Mouse (Mus musculus) gastrocnemius, adult 8-10 months (tissue): Measurements from ENCODE around the gene Palm3. TPM values are rescaled to one million over a fixed set of nuclear protein-coding genes. Genes with fewer than 3 reads are reported as not detected.

ENCODE experiments used
- DNase-seq, 2 experiments: peaks; one replicate each; pipeline ENCODE4 v3.0.0; 2022; ENCODE audit warnings: low spot score in 2 of 2
- total RNA-seq, 4 experiments: library from RNA; stranded (reverse); gene quantifications; 2 replicates each; pipeline ENCODE4 v1.2.4; 2022

Gene Palm3
- total RNA-seq, 4 experiments from 2014 or later = 0.11 to 0.16 TPM; not detected in 2

DNA sequence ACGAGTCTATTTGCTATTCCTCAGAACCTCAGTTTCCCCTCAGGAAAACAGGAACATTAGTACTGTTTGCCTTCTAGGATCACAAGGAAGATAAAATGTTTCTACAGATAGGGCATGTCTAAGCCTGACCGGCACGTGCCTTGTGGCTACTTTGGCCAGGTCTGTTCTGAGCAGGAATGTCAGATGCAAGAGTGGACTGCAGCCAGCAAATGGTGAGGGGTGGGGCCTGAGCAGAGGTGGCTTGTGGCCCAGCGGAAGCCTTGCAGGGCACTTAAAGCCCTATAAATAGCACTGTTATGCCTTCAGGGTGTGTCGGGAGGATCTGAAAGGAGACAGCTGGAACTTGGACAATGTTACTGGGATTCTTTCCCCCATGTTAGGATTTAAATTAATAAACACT lies 1.8 kb downstream of the Palm3 start:
- peak; percentile 54 to 72 for DNase-seq

DNA sequence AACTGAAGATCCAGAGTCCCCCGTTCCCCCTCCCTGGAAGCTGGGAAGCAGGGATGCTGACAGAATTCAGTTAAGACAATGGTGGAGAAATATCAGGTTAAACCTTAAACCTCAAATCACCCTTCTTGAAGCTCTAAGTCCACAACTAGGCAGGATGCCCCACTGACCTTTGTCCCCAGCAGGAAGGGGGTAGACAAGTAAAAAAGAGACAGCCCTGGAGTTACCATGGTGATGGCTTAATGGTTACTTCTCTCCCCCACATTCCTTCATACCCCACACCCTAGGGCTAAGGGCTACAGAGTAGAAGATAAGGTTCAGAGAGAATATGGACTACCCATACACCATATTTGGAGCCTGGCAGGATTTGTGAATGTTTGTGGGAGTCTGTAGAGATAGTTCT lies 2.4 kb downstream of the Palm3 start:
- DNase-seq = no peak

DNA sequence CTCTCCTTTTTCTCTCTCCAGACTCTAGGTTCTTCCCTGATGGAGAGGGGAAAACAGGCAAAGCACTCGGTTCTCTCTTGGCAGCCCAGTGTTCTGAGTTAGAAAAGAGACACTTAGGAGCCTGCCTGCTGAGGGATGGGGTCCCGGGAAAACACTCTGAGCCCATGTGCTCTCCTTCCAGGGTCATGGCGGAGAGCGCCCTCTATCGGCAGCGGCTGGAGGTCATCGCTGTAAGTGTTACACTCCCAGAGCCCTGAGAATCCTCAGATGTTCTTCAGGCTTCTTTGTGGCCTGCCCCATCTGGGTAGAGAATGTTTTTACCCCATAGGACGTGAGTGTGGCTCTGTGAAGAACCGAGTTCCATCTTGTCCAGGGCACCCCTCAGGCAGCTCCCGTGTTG lies 2.9 kb downstream of the Palm3 start:
- no peak for DNase-seq

DNA sequence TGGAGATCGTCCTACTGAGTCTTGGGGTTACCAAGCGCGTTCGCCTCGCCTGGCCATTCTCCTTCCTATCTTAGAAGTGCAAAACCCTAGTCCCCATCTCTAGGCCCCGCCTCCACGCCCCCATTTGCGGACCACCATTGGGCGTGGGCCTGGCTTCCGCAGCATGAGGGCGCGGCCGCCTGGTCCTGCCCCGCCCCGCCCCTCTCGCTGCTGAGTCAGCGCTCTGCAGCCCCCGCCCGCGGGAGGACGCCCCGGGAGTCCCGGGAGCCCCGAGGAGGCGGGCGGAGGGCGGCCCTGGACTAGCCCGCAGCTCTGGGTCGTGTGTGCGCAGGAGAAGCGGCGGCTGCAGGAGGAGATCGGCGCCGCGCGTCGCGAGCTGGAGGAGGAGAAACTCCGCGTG lies 4.6 kb downstream of the Palm3 start:
- DNase-seq = no peak

DNA sequence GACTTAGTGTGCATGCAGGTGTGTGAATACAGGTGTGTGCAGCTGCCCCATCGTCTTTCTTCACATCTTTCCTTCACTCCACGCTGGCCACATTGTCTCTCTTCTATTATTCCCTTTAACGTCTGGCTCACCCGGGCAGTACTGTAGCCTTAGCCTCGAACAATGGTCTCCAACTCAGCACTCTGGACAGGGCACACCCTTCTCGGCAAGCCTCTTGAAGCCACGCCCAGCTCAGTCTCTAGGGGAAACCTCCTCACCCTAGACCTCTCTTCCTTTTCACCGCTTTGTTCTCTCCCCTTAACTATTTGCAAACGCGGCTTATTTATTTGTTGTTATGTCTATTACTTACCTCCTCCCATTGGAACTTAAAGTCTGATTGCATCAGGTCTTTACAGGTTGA lies 6.2 kb downstream of the Palm3 start:
- DNase-seq = no peak

DNA sequence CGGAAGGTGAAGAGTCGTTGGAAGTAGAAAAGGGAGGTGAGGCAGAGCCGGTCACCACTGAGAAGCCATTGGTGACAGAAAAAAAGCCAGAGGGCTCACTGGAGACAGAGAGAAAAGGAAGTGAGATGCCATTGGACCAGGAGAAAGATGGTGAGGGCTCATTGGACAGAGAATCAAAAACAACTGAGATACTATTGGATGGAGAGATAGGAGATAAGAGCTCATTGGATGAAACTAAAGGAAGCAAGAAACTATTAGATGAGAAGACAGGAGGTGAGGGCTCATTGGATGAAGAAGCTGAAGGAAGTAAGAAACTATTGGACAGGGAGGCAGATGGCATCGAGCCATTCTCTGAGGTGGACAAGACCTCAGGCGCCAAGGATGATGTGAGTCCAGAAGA lies 8.0 kb downstream of the Palm3 start:
- no peak for DNase-seq

DNA sequence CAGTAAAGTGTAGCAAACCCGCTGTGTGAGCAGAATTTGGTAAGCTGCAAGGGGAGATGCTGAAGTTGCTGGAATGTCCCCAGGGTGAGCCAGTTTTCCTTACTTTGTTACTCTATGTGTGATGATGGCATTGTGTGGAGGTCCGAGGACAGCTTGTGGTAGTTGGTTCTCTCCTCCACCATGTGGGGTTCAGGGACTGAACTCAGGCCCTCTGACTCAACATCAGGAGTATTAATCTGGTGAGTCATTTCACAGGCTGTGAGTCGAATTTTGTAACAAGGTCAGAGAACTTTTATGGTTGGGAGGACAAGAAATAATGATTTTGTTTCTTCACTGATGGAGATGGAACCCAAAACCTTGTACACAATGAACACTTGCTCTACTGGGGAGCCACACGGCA lies 11.5 kb downstream of the Palm3 start:
- DNase-seq = no peak

DNA sequence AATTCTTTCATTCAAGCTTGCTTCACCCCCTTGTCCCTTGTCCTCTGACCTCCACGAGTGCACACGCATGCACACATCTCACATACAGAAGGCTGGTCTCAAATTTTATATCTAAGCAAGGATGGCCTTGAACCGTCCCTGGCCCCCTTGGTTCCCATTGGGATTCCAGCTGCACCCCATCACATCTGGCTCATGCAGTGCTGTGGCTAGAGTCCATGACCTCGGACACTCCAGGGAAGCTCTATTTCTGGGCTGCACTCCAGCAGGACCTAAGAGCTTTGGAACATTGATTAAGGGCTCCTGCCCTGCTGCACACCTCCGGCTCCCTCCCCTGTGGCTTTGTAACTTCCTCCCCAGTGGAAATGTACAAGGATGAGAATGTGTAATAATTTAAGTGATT lies 16.7 kb downstream of the Palm3 start:
- DNase-seq = peak in 1 of 2 experiments; percentile 37

DNA sequence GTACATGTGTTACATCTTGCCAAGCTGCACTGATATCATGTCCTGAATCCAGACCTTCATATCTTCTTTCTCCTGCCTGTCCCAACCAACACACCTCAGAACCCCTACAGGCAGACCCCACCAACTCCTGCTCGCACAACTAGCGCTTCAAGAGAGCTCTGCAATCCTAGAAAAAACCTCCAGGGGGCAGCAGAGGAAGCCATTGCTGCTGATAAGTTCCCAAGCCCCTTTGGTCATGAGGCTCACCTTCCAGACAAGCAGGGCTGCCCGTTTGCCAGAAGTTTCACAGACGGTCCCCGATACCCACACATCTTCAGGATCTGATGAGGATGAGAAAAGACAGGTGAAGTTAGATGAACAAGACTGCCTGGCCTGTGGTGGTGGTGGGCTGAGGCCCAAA lies 17.8 kb downstream of the Palm3 start:
- DNase-seq = peak; percentile 60 to 69

DNA sequence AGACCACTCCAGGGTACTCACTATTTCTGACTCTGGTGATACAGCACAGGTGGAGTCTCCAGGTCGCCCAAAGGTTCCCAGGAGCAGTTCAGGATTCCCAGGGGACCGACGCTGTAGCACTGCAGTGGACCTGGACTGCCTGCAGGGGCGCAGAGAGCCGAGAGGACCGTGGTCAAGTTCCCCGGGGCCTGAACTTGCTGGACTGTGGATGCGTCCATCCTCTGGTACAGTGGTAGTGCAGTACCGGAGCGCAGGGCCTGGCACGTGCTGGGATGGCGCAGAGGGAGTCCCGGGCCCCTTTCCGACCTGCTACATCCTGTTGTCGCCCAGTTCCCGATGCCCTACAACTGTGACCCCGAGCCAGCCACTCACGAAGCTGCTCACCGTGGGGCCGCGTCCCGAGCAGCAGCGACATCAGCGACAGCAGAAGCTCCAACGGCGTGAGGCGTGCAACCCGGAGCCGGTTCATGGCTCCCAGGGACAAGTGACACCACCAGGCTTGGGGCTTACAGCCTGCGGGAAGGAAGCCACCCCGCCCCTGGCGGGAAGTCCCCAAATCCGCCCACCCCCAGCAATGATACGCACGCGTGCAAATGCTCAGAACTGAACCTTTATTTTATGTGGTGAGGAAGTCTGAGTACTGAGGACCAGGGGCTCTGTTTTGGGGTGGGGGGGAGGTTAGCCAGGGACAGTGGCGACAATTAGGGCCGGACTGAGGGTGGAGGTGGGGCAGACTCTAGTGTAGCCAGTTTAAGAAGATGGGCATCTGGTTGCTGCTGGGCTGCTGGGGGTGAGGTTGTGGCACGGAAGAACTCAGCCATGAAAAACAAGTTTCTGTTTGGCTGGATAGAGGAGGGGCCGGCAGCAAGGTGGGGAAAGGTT lies 21.0 kb downstream of the Palm3 start, which contains the start of gene Il27ra:
Gene Il27ra (minus strand): TSS at position 524 of the 882 bp plus-strand sequence.
- peak; percentile 41 to 51 for DNase-seq

DNA sequence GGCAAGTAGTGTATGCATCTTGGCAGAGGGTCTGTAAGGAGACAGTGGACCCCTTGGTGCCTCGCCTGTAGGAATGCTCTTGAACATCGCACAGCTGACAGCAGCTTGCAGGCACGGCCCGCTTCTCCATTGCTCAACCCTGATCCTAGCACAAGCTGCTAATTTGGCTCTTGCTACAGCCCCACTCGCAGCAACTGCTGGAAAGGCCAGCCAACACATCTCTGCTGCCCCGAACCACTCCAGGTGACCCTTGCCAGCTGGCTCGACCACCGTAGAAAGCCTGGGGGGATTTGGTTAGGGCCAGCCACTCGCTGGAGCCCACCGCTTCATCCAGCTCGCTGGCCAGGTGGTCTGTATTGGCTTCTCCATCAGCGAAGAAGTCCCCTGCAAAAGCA lies 21.7 kb downstream of the Palm3 start:
- no peak for DNase-seq

DNA sequence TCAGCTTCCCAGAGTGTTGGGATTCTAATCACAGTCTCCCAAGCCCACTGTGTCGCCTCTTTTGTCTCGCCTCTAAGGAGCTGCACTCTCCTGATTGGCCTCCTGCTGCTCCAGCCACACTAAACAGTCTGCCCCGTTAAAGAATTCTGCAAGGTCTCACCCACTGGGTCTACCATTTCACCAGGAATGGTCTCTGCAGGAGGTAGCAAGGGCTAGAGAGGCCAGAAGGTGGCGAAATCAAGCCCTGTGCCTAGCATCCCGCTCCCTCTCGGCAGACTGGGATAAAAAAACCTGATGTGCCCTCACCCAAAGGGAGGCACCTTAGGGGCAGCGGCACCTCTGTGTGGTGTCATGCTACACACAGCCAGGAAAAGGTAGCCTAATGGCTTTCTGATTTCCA lies 22.8 kb downstream of the Palm3 start:
- DNase-seq = no peak

DNA sequence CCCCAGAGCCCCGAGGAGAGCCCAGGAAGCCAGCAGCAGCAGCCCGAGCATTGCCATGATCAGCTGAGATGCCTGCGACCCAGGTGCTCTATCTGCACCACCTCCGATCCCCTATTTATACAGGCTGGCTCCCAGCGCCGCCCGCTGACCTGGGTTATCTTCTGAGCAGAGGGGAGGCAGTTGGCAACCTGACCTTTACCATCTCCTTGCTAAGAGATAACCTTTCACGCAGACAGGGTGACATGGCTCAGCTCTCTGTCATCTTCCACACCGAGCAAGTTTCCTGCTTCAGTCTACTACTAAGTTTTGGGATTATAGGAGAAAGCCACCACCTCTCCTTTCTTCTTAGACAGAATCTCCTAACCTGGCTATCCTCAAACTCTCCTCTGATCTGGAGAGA lies 23.6 kb downstream of the Palm3 start, which contains the start of gene Rln3:
Gene Rln3 (minus strand): TSS at position 101 of the 400 bp plus-strand sequence.
- DNase-seq = no peak

DNA sequence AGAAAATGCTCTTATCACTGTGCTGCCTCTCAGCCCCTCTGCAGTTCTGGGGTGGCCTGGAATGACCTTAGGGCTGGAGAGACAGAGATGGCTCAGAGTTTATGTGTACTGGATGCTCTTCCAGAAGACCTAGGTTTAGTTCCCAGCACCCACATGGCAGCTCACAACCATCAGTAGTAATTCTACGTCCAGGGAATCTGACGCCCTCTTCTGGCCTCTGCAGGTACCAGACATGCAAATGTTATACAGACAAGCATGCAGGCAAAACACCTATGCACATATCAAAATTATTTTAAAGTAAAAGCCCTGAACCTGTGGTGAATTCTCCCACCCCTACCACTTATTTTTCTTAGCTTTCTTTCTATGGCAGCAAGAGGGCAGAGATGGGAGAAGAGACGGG lies 25.2 kb downstream of the Palm3 start:
- DNase-seq = no peak

DNA sequence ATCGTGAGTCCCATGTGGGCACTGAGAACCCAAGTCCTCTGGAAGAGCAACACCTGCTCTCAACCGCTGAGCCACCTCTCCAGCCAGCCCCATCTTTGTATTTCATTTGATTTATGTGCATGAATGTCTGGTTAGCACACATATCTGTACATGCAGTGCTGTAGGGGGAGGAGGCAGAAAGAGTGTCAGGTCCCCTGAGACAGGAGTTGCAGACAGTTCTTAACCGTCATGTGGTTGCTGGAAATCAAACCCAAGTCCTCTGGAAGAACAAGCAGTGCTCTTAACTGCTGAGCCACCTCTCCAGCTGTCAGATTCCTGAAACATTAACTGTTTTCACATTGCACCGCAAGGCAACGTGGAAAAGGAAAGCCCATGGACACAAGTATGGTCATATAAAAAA lies 26.9 kb downstream of the Palm3 start:
- DNase-seq = no peak

DNA sequence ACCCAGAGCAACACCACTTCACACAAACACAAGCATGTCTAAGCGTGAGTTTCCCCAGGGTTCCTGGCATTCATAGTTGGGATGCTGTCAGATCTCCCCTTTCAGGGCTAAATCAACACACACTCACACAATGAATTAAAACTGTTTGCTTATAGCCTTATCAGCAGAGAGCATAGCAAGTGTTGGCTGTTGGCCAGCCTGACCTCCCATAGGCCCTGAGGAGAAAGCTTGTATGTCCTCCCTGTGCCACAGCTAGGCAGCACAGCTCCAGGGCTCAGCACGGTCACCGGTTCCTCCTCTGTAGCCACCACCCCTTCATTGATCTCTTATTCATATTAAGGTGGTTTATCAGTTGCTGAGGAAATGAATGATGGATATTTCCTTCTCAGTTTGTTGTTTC lies 31.5 kb downstream of the Palm3 start:
- DNase-seq = no peak

DNA sequence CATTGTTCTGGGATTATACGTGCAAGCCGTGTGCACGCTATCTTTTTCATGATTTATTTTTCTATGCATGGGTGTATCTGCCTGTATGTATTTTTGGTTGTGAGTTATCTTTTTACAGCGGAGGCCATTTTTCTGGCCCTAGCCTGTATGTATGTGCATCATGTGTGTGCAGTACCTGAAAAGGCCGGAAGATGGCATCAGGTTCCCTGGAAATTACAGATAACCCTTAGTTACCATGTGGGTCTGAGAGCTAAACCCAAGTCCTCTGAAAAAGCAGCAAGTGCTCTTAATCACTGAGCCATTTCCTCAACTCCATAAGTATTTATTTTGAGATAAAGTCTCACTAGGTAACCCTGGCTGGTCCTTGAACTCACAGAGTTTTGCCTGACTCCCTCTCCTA lies 32.0 kb downstream of the Palm3 start:
- no peak for DNase-seq

DNA sequence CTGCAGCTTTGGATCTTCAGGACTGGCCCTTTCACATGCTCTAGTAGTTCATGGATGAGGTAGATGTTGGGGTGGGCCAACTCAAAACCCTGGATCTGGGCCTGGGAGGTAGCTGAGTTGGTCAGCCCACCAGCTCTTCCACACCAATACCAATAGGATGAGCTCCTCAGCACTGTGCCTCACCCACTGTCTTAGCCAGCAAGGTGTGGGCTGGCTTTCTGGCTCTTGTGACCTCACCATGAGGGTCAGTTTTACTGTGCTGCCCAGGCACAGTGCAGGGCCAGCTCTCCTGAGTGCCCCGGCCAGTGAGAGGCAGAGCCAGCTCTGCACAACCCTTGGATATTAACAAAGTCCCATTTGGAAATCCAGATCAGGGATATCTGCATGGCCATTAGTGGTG lies 36.6 kb downstream of the Palm3 start:
- DNase-seq = no peak

DNA sequence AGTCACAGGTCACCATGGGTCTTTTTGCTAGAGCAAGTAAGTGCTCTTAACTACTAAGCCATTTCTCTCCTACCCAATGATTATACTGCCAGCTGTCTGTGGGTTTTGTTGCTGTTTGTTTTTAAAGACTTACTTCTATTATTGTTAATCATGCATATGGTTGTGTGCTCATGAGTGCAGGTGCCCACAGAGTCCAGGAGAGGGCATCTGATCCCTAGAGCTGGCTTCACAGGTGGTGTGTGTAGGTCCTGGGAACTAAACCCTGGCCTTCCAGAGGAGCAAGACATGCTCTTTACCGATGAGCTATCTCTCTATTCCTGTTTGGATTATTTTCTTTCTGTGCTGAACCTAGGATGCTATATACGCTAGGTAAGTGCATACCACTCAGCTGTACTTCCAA lies 38.0 kb downstream of the Palm3 start:
- DNase-seq = no peak

DNA sequence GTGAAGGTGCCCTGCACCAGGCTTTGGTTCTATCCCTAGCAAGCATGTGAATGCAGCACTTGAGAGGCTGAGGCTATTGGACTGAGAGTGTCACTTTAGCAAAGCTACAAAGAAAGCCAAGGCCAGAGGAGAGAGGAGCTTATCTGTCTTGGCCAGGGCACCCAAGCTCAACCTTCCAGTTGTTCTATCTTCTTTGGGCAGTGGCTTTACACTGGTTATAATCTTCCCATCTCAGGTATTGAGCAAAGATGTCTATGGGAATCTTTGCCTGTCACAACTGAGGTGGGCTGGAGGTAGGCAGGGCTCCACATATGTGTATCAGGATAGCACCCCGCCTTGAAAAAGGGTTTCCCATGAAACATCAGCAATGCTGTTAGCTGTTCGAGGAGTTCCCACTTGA lies 39.0 kb downstream of the Palm3 start:
- no peak for DNase-seq

DNA sequence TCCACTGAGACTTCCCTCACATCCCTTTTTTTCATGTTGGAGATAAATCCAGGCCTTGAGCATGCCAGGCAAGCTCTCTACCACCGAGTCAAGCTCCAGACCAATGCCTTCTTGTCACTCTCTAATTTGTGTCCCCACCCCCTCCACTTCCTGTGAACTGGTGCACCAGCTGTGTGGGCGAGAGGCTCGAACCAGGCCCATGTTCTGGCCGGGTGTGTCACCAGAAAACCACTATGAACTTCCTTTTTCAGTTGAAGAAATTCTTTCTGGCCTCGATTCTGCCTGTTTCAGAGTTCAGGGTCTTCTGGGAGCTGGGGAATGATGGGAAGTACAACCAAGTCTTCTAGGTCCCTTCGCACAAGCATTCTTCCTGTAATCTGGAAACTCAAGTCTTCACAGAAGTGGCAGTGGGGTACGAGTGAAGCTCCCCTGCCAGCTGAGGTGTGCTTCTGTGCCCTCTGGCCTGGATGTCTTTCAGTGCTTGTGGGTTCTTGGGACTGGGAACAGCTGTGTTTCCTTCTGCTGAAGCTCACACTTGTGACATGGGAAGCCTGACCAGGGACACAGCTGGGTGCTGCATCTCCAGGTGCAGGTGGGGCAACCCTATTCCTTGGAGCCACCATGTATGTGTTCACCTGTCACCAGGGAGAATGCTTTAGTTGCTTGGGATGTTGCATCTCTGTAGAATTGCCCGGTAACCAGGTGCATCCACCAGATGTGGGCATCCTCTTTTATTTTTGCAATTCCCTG lies 42.8 kb downstream of the Palm3 start:
- DNase-seq = no peak

DNA sequence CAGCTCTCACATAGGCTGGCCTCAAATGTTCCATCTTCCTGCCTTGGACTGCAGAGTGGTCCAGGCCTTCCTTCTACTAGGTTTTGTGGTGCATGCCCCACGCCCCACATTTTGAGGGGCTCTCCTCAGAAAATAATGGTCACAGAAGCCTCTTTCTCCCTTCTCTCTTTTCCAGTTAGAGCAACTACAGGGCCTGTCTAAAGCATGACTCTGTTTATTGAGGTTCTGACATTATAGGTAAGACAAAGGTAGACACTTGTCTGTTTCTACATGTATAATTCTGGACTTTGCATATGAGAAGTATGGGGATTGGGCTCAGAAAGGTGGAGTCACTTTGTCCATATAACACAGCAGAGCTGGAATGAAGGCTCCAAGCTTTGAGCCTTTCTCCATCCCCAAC lies 43.8 kb downstream of the Palm3 start, which contains the start of gene Gm10643:
Gene Gm10643 (minus strand): TSS at position 101 of the 400 bp plus-strand sequence.
- DNase-seq = no peak
